Mouse (Mus musculus): ENCODE data around the gene Cd300lf. TPM values are rescaled to one million over a fixed set of nuclear protein-coding genes. Genes with fewer than 3 reads are reported as not detected.

The Cd300lf gene
- polyA plus RNA-seq, 1 experiment from 2014 or later: 9.3 TPM

GRCm38 (mm10) chr11:115078680-115079079, 55.1 kb downstream of the Cd300lf start:
- TF ChIP-seq CTCF (IDR thresholded peaks at IDR 0.05; ENCODE audit: low read depth): no peak
- no peak for TF ChIP-seq EP300 (IDR thresholded peaks at IDR 0.05; ENCODE audit: low read depth)
- DNase-seq (no peak), ATAC-seq (no peak; the same call in 1 of the 2 replicates)
- peaks cover 12% of the 10 kb centered on the region for H3K4me1 ChIP-seq (ENCODE audit: insufficient read depth)
- no peaks in the 10 kb centered on the region for H3K36me3 ChIP-seq (replicated peaks; ENCODE audit: insufficient read depth, low read length)
- H3K9me3 ChIP-seq (ENCODE audit: low read length): no peaks in the 10 kb centered on the region
- no peak overlapping the region for H3K4me2 ChIP-seq (ENCODE audit: low read depth, low read length)
- H3K4me3 ChIP-seq (ENCODE audit: low read depth, low read length): no peak overlapping the region
- no peaks in the 10 kb centered on the region for H3K27me3 ChIP-seq (ENCODE audit: insufficient read depth, low read length)
- no peak overlapping the region for H3K27ac ChIP-seq (ENCODE audit: low read depth)
- H3K9ac ChIP-seq (replicated peaks): no peak overlapping the region
- 56% methylated on average over 5 of the region's 5 CpGs for WGBS (ENCODE audit: insufficient replicate concordance)

- Histone ChIP-seq H3K4me2 (ENCODE audit: low read depth, low read length) (no peak overlapping the region), H3K4me1 (ENCODE audit: insufficient read depth) (peaks cover 12% of the 10 kb centered on the region), H3K36me3 (replicated peaks; ENCODE audit: insufficient read depth, low read length) (no peaks in the 10 kb centered on the region), H3K27me3 (ENCODE audit: insufficient read depth, low read length) (no peaks in the 10 kb centered on the region), H3K9ac (replicated peaks) (no peak overlapping the region), H3K9me3 (ENCODE audit: low read length) (no peaks in the 10 kb centered on the region), H3K27ac (ENCODE audit: low read depth) (no peak overlapping the region), H3K4me3 (ENCODE audit: low read depth, low read length) (no peak overlapping the region)
- ATAC-seq: no peak
- WGBS (ENCODE audit: insufficient replicate concordance): 80% methylated on average over 1 of the region's 1 CpGs
- DNase-seq: no peak
- no peak for TF ChIP-seq EP300 (IDR thresholded peaks at IDR 0.05; ENCODE audit: low read depth)
These were observed 56.4 kb downstream of the Cd300lf start for GRCm38 (mm10) chr11:115077436-115077835.

GRCm38 (mm10) chr11:115075859-115076258, 57.9 kb downstream of the Cd300lf start:
- peaks cover 12% of the 10 kb centered on the region for H3K4me1 ChIP-seq (ENCODE audit: insufficient read depth)
- H3K27ac ChIP-seq (ENCODE audit: low read depth): no peak overlapping the region
- TF ChIP-seq EP300 (IDR thresholded peaks at IDR 0.05; ENCODE audit: low read depth) (no peak), CTCF (IDR thresholded peaks at IDR 0.05; ENCODE audit: low read depth) (no peak)
- H3K4me3 ChIP-seq (ENCODE audit: low read depth, low read length): no peak overlapping the region
- ATAC-seq: no peak
- no peaks in the 10 kb centered on the region for H3K36me3 ChIP-seq (replicated peaks; ENCODE audit: insufficient read depth, low read length)
- H3K9ac ChIP-seq (replicated peaks): no peak overlapping the region
- no peaks in the 10 kb centered on the region for H3K9me3 ChIP-seq (ENCODE audit: low read length)
- H3K4me2 ChIP-seq (ENCODE audit: low read depth, low read length): no peak overlapping the region
- WGBS (ENCODE audit: insufficient replicate concordance): 34% methylated on average over 5 of the region's 5 CpGs
- no peaks in the 10 kb centered on the region for H3K27me3 ChIP-seq (ENCODE audit: insufficient read depth, low read length)
- no peak for DNase-seq

- no peaks in the 10 kb centered on the region for H3K36me3 ChIP-seq (replicated peaks; ENCODE audit: insufficient read depth, low read length)
- H3K27me3 ChIP-seq (ENCODE audit: insufficient read depth, low read length): no peaks in the 10 kb centered on the region
- ATAC-seq (no peak), DNase-seq (no peak)
- no peak overlapping the region for H3K27ac ChIP-seq (ENCODE audit: low read depth)
- no peak overlapping the region for H3K4me3 ChIP-seq (ENCODE audit: low read depth, low read length)
- H3K4me2 ChIP-seq (ENCODE audit: low read depth, low read length): no peak overlapping the region
- 17% methylated on average over 7 of the region's 7 CpGs for WGBS (ENCODE audit: insufficient replicate concordance)
- H3K4me1 ChIP-seq (ENCODE audit: insufficient read depth): peaks cover 12% of the 10 kb centered on the region
- TF ChIP-seq CTCF (IDR thresholded peaks at IDR 0.05; ENCODE audit: low read depth) (no peak), EP300 (IDR thresholded peaks at IDR 0.05; ENCODE audit: low read depth) (no peak)
- no peaks in the 10 kb centered on the region for H3K9me3 ChIP-seq (ENCODE audit: low read length)
- no peak overlapping the region for H3K9ac ChIP-seq (replicated peaks)
These were observed 58.4 kb downstream of the Cd300lf start for GRCm38 (mm10) chr11:115075407-115075806.

- no peak overlapping the region for H3K27ac ChIP-seq (ENCODE audit: low read depth)
- no peaks in the 10 kb centered on the region for H3K27me3 ChIP-seq (ENCODE audit: insufficient read depth, low read length)
- no peaks in the 10 kb centered on the region for H3K9me3 ChIP-seq (ENCODE audit: low read length)
- H3K36me3 ChIP-seq (replicated peaks; ENCODE audit: insufficient read depth, low read length): no peaks in the 10 kb centered on the region
- DNase-seq (no peak), ATAC-seq (no peak)
- TF ChIP-seq CTCF (IDR thresholded peaks at IDR 0.05; ENCODE audit: low read depth) (no peak), EP300 (IDR thresholded peaks at IDR 0.05; ENCODE audit: low read depth) (no peak)
- no peak overlapping the region for H3K9ac ChIP-seq (replicated peaks)
- no peak overlapping the region for H3K4me2 ChIP-seq (ENCODE audit: low read depth, low read length)
- 69% methylated on average over 5 of the region's 5 CpGs for WGBS (ENCODE audit: insufficient replicate concordance)
- H3K4me1 ChIP-seq (ENCODE audit: insufficient read depth): peaks cover 9% of the 10 kb centered on the region
- H3K4me3 ChIP-seq (ENCODE audit: low read depth, low read length): no peak overlapping the region
These were observed 60.8 kb downstream of the Cd300lf start for GRCm38 (mm10) chr11:115073002-115073401.

- Histone ChIP-seq H3K4me2 (ENCODE audit: low read depth, low read length) (no peak overlapping the region), H3K9ac (replicated peaks) (no peak overlapping the region), H3K4me1 (ENCODE audit: insufficient read depth) (peaks cover 9% of the 10 kb centered on the region), H3K4me3 (ENCODE audit: low read depth, low read length) (no peak overlapping the region), H3K36me3 (replicated peaks; ENCODE audit: insufficient read depth, low read length) (no peaks in the 10 kb centered on the region), H3K27me3 (ENCODE audit: insufficient read depth, low read length) (no peaks in the 10 kb centered on the region), H3K9me3 (ENCODE audit: low read length) (no peaks in the 10 kb centered on the region), H3K27ac (ENCODE audit: low read depth) (no peak overlapping the region)
- WGBS (ENCODE audit: insufficient replicate concordance): 20% methylated on average over 14 of the region's 14 CpGs
- no peak for TF ChIP-seq EP300 (IDR thresholded peaks at IDR 0.05; ENCODE audit: low read depth)
- no peak for TF ChIP-seq CTCF (IDR thresholded peaks at IDR 0.05; ENCODE audit: low read depth)
- DNase-seq (no peak), ATAC-seq (peak; percentile 56)
These were observed 62.0 kb downstream of the Cd300lf start for GRCm38 (mm10) chr11:115071631-115072294.
